Mouse (Mus musculus): ENCODE results near the gene Olfr517. TPM values are rescaled to one million over a fixed set of nuclear protein-coding genes. Genes with fewer than 3 reads are reported as not detected.

The Olfr517 gene
- not detected in 2 replicates for polyA plus RNA-seq (2015; fragmentation: Nextera tagmentation; extraction: Ambion mirVana)

DNA sequence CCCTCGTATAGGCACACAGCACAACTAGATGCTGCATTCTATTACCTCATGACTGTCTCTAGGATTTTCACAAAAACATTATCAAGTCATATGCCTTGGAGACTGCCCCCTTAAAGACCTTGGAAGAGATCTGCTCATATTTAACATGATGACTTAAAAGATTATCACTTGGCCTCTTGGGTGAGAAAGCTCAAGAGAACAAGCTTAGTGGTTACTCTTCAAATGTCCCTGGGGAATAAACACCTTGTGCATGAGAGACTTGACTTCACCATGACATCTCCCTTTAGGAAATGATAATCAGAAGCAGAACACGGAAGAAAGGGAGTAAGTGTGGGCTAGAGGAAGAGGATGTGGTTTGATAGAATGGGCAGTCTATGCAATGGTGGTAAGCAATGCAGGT lies at the start of gene Olfr517:
Gene Olfr517 (minus strand): TSS at position 101 of the 400 bp plus-strand sequence.
- WGBS: 58% methylated on average over 2 of the region's 2 CpGs
- H3K4me2 ChIP-seq: no peak within 1 kb of the TSS
- no peak within 1 kb of the TSS for H3K4me3 ChIP-seq (replicated peaks)
- no peaks in the 10 kb centered on the region for H3K27me3 ChIP-seq (replicated peaks)
- no peak within 1 kb of the TSS for H3K9ac ChIP-seq (replicated peaks)
- no peak for ATAC-seq (ENCODE audit: low FRiP score)
- no peak within 1 kb of the TSS for H3K27ac ChIP-seq (replicated peaks)
- H3K36me3 ChIP-seq: no peaks in the 10 kb centered on the region
- no peaks in the 10 kb centered on the region for H3K4me1 ChIP-seq
- H3K9me3 ChIP-seq (replicated peaks): no peaks in the 10 kb centered on the region

- 79% methylated on average over 2 of the region's 2 CpGs for WGBS
- H3K27me3 ChIP-seq (replicated peaks): no peaks in the 10 kb centered on the region
Observed at GRCm38 (mm10) chr7:108903969-108904368, 31.8 kb upstream of the Olfr517 start.

GRCm38 (mm10) chr7:108894320-108894719 lies 22.1 kb upstream of the Olfr517 start, which contains the start of gene Olfr519:
Gene Olfr519 (minus strand): TSS chr7:108894420.
- 91% methylated on average over 5 of the region's 5 CpGs for WGBS
- H3K27me3 ChIP-seq (replicated peaks): no peaks in the 10 kb centered on the region
- H3K9ac ChIP-seq (replicated peaks): no peak within 1 kb of the TSS
- H3K9me3 ChIP-seq (replicated peaks): no peaks in the 10 kb centered on the region
- no peak for ATAC-seq (ENCODE audit: low FRiP score)
- no peak within 1 kb of the TSS for H3K27ac ChIP-seq (replicated peaks)
- H3K36me3 ChIP-seq: no peaks in the 10 kb centered on the region
- no peaks in the 10 kb centered on the region for H3K4me1 ChIP-seq
- no peak within 1 kb of the TSS for H3K4me2 ChIP-seq
- no peak within 1 kb of the TSS for H3K4me3 ChIP-seq (replicated peaks)

More at GRCm38 (mm10) chr7:108903969-108904368, 31.8 kb upstream of the Olfr517 start:
- H3K27ac ChIP-seq (replicated peaks): no peak overlapping the region
- no peak overlapping the region for H3K4me2 ChIP-seq
- H3K4me1 ChIP-seq: no peaks in the 10 kb centered on the region
- no peak for ATAC-seq (ENCODE audit: low FRiP score)
- no peak overlapping the region for H3K9ac ChIP-seq (replicated peaks)
- no peaks in the 10 kb centered on the region for H3K9me3 ChIP-seq (replicated peaks)
- no peak overlapping the region for H3K4me3 ChIP-seq (replicated peaks)
- H3K36me3 ChIP-seq: no peaks in the 10 kb centered on the region

GRCm38 (mm10) chr7:108884906-108885305 lies 12.7 kb upstream of the Olfr517 start, which contains the start of gene Olfr518:
Gene Olfr518 (minus strand): TSS chr7:108885006.
- ATAC-seq (ENCODE audit: low FRiP score): no peak
- Histone ChIP-seq H3K4me3 (replicated peaks) (no peak within 1 kb of the TSS), H3K4me2 (no peak within 1 kb of the TSS), H3K9ac (replicated peaks) (no peak within 1 kb of the TSS), H3K27me3 (replicated peaks) (no peaks in the 10 kb centered on the region), H3K27ac (replicated peaks) (no peak within 1 kb of the TSS), H3K4me1 (no peaks in the 10 kb centered on the region), H3K36me3 (no peaks in the 10 kb centered on the region), H3K9me3 (replicated peaks) (no peaks in the 10 kb centered on the region)
- WGBS: 82% methylated on average over 4 of the region's 4 CpGs

- Histone ChIP-seq H3K9ac (replicated peaks) (no peak within 1 kb of the TSS), H3K4me3 (replicated peaks) (no peak within 1 kb of the TSS), H3K27ac (replicated peaks) (no peak within 1 kb of the TSS), H3K36me3 (no peaks in the 10 kb centered on the region), H3K27me3 (replicated peaks) (no peaks in the 10 kb centered on the region), H3K9me3 (replicated peaks) (no peaks in the 10 kb centered on the region), H3K4me2 (no peak within 1 kb of the TSS), H3K4me1 (no peaks in the 10 kb centered on the region)
- ATAC-seq (ENCODE audit: low FRiP score): no peak
- 95% methylated on average over 2 of the region's 2 CpGs for WGBS
Observed at GRCm38 (mm10) chr7:108850429-108850828, 21.8 kb downstream of the Olfr517 start, which contains the start of gene Olfr516. Gene Olfr516 (minus strand): TSS chr7:108850529.

DNA sequence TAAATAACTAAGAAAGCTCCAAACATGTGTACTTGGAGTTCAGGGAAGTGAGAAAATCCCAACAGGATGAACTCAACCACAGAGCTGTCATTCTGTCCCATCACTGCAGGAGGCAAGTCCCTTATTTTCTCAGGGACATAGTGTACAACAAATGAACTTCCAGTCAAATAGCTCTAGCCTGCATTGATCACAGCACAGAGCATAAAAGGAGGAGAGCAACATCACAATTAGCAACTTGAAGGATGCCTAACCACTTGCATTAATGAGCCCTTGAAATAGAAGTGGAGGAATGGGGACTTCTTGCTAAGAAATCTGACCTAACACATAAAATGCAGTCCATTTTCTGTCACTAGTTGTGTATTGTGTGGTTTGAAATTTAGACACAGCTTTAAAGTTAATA lies 46.3 kb downstream of the Olfr517 start, which contains the start of gene Olfr514:
Gene Olfr514 (minus strand): TSS at position 101 of the 400 bp plus-strand sequence.
- no peak within 1 kb of the TSS for H3K27ac ChIP-seq (replicated peaks)
- H3K27me3 ChIP-seq (replicated peaks): no peaks in the 10 kb centered on the region
- H3K4me2 ChIP-seq: no peak within 1 kb of the TSS
- no peak within 1 kb of the TSS for H3K4me3 ChIP-seq (replicated peaks)
- no peaks in the 10 kb centered on the region for H3K4me1 ChIP-seq
- no peaks in the 10 kb centered on the region for H3K9me3 ChIP-seq (replicated peaks)
- no peak for ATAC-seq (ENCODE audit: low FRiP score)
- H3K36me3 ChIP-seq: no peaks in the 10 kb centered on the region
- no peak within 1 kb of the TSS for H3K9ac ChIP-seq (replicated peaks)

Other genes starting within 250 kb of the Olfr517 start
- gene Olfr508, start 242.4 kb downstream of the Olfr517 start, polyA plus RNA-seq (2015; fragmentation: Nextera tagmentation; extraction: Ambion mirVana): not detected in 2 replicates
- 0.06 TPM in 1 of 2 replicates, not detected in the other for gene Olfr509, start 220.5 kb downstream of the Olfr517 start, polyA plus RNA-seq (2015; fragmentation: Nextera tagmentation; extraction: Ambion mirVana)
- gene Olfr510, start 206.0 kb downstream of the Olfr517 start, polyA plus RNA-seq (2015; fragmentation: Nextera tagmentation; extraction: Ambion mirVana): not detected in 2 replicates
- gene Olfr512, start 159.1 kb downstream of the Olfr517 start, polyA plus RNA-seq (2015; fragmentation: Nextera tagmentation; extraction: Ambion mirVana): not detected in 2 replicates
- gene Olfr513, start 121.4 kb downstream of the Olfr517 start, polyA plus RNA-seq (2015; fragmentation: Nextera tagmentation; extraction: Ambion mirVana): not detected in 2 replicates
- gene Olfr514, start 46.4 kb downstream of the Olfr517 start, polyA plus RNA-seq (2015; fragmentation: Nextera tagmentation; extraction: Ambion mirVana): not detected in 2 replicates
- gene Olfr516, start 21.9 kb downstream of the Olfr517 start, polyA plus RNA-seq (2015; fragmentation: Nextera tagmentation; extraction: Ambion mirVana): not detected in 2 replicates
- not detected in 2 replicates for gene Olfr518, start 12.6 kb upstream of the Olfr517 start, polyA plus RNA-seq (2015; fragmentation: Nextera tagmentation; extraction: Ambion mirVana)
- not detected in 2 replicates for gene Olfr519, start 22.0 kb upstream of the Olfr517 start, polyA plus RNA-seq (2015; fragmentation: Nextera tagmentation; extraction: Ambion mirVana)
- gene Nlrp10, start 57.8 kb upstream of the Olfr517 start, polyA plus RNA-seq (2015; fragmentation: Nextera tagmentation; extraction: Ambion mirVana): 0.04 TPM in 1 of 2 replicates, not detected in the other
- 70.0 and 75.9 TPM in 2 replicates for gene Eif3f, start 62.0 kb upstream of the Olfr517 start, polyA plus RNA-seq (2015; fragmentation: Nextera tagmentation; extraction: Ambion mirVana)
- 29.8 and 37.6 TPM in 2 replicates for gene Tub, start 78.0 kb upstream of the Olfr517 start, polyA plus RNA-seq (2015; fragmentation: Nextera tagmentation; extraction: Ambion mirVana)
- 27.9 and 35.2 TPM in 2 replicates for gene Ric3, start 211.0 kb upstream of the Olfr517 start, polyA plus RNA-seq (2015; fragmentation: Nextera tagmentation; extraction: Ambion mirVana)

All from neural tube, embryonic 15.5 days (tissue).